Mouse (Mus musculus) CH12F3 (cell line): ENCODE data around the gene Gm21812.
"Not testable (repeated sequence)": the region's sequence is repeated elsewhere in the genome, so short reads cannot be mapped to it uniquely, and the experiment has no call there.

Experiments used
- in situ Hi-C: fragments of 300-500 bp; cut with MboI; formaldehyde crosslinking; loops from 2 replicates; pipeline ENCODE4 v1.14.3; 2020; ENCODE audit warnings: low sequenced_read_pairs

Gm21812 gene

DNA sequence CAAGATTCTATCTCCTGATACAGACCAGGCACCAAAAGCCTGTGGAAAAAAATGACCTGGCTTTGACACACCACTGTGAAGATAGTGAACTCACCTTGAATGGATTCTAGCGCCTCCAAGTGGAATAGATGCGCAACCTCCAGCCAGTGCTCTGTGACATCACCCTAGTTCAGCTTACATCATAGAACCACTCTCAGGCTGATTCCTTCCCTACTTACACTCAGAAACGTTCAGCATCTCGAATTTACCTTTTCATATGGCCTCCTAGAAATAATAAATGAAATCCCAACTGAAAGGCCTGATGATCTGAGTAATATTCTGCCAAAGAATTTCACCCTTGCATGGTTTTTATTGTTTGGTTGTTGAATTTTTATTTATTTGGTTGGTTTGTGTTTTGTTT, at the start of gene Gm21812:
Gene Gm21812 (minus strand): TSS at position 101 of the 400 bp plus-strand sequence.
- in situ Hi-C loops = not testable (repeated sequence)
